Mouse (Mus musculus): ENCODE measurements around the gene Gm4131. TPM values are rescaled to one million over a fixed set of nuclear protein-coding genes. Genes with fewer than 3 reads are reported as not detected.
A peak's percentile ranks its signal among the peaks of the same experiment; 100 is the strongest.

Gene Gm4131
- polyA plus RNA-seq, 1 experiment from 2014 or later: 0.14 TPM

GRCm38 (mm10) chr14:62570299-62570698 is 3.6 kb upstream of the Gm4131 start:
- H3K27ac ChIP-seq: no peak overlapping the region
- no peaks in the 10 kb centered on the region for H3K36me3 ChIP-seq (ENCODE audit: poor library complexity, severe bottlenecking)
- no peak overlapping the region for H3K4me2 ChIP-seq
- H3K9me3 ChIP-seq (replicated peaks): no peaks in the 10 kb centered on the region
- no peak overlapping the region for H3K9ac ChIP-seq
- WGBS: 71% methylated on average over 4 of the region's 4 CpGs
- no peak overlapping the region for H3K4me3 ChIP-seq
- H3K4me1 ChIP-seq: peaks cover 15% of the 10 kb centered on the region
- H3K27me3 ChIP-seq: no peaks in the 10 kb centered on the region
- ATAC-seq: no peak

DNA sequence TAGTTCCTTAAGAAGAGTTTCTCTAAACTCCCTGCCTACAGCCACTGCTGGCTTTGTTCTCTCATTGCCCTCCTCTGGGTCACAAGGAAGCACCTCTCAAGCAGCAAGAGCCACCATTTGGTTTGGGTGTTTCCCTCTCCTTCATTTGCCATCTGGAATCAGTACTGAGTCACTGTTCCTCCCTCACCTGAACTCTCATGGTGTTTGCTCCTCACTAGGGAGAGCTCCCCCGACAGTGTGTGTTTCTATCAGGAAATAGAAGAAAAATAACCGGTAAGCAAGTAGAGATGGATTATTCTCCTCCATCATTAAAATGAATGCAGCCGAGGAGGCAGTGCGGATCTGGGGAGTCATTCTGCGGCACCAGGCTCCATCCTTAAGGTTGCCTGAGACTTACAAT is 2.7 kb upstream of the Gm4131 start:
- no peak for ATAC-seq
- Histone ChIP-seq H3K36me3 (ENCODE audit: poor library complexity, severe bottlenecking) (no peaks in the 10 kb centered on the region), H3K9ac (no peak overlapping the region), H3K27ac (no peak overlapping the region), H3K4me3 (no peak overlapping the region), H3K4me1 (peaks cover 10% of the 10 kb centered on the region), H3K9me3 (replicated peaks) (no peaks in the 10 kb centered on the region), H3K4me2 (no peak overlapping the region), H3K27me3 (no peaks in the 10 kb centered on the region)
- 90% methylated on average over 5 of the region's 5 CpGs for WGBS

- no peak overlapping the region for H3K27ac ChIP-seq
- WGBS: 50% methylated on average over 7 of the region's 7 CpGs
Observed at GRCm38 (mm10) chr14:62563679-62564078, 3.0 kb downstream of the Gm4131 start.

GRCm38 (mm10) chr14:62561875-62562748 is 4.6 kb downstream of the Gm4131 start:
- Histone ChIP-seq H3K4me1 (peaks cover 57% of the 10 kb centered on the region), H3K4me3 (no peak overlapping the region), H3K27me3 (no peaks in the 10 kb centered on the region), H3K9ac (peak overlapping the region; percentile 12; the same call in 1 of the 2 replicates), H3K27ac (peak overlapping the region; percentile 41), H3K4me2 (peak overlapping the region; percentile 41), H3K36me3 (ENCODE audit: poor library complexity, severe bottlenecking) (no peaks in the 10 kb centered on the region), H3K9me3 (replicated peaks) (no peaks in the 10 kb centered on the region)
- peak; percentile 90 for ATAC-seq
- WGBS: 25% methylated on average over 17 of the region's 17 CpGs

More at GRCm38 (mm10) chr14:62563679-62564078, 3.0 kb downstream of the Gm4131 start:
- no peaks in the 10 kb centered on the region for H3K27me3 ChIP-seq
- H3K4me2 ChIP-seq: no peak overlapping the region
- H3K9ac ChIP-seq: no peak overlapping the region
- no peak for ATAC-seq
- H3K36me3 ChIP-seq (ENCODE audit: poor library complexity, severe bottlenecking): no peaks in the 10 kb centered on the region
- H3K4me1 ChIP-seq: peaks cover 46% of the 10 kb centered on the region
- no peaks in the 10 kb centered on the region for H3K9me3 ChIP-seq (replicated peaks)
- H3K4me3 ChIP-seq: no peak overlapping the region

- peak overlapping the region; percentile 86 for H3K4me2 ChIP-seq
- WGBS: 83% methylated on average over 3 of the region's 3 CpGs
- no peak overlapping the region for H3K9ac ChIP-seq
- H3K4me1 ChIP-seq: peaks cover 54% of the 10 kb centered on the region
- no peak overlapping the region for H3K27ac ChIP-seq
- no peaks in the 10 kb centered on the region for H3K9me3 ChIP-seq (replicated peaks)
- H3K27me3 ChIP-seq: peaks cover 4% of the 10 kb centered on the region; the same call in 1 of the 2 replicates
- no peaks in the 10 kb centered on the region for H3K36me3 ChIP-seq (ENCODE audit: poor library complexity, severe bottlenecking)
- H3K4me3 ChIP-seq: peak overlapping the region; percentile 72; the same call in 1 of the 2 replicates
- no peak for ATAC-seq
Observed at GRCm38 (mm10) chr14:62557111-62557510, 9.6 kb downstream of the Gm4131 start.

DNA sequence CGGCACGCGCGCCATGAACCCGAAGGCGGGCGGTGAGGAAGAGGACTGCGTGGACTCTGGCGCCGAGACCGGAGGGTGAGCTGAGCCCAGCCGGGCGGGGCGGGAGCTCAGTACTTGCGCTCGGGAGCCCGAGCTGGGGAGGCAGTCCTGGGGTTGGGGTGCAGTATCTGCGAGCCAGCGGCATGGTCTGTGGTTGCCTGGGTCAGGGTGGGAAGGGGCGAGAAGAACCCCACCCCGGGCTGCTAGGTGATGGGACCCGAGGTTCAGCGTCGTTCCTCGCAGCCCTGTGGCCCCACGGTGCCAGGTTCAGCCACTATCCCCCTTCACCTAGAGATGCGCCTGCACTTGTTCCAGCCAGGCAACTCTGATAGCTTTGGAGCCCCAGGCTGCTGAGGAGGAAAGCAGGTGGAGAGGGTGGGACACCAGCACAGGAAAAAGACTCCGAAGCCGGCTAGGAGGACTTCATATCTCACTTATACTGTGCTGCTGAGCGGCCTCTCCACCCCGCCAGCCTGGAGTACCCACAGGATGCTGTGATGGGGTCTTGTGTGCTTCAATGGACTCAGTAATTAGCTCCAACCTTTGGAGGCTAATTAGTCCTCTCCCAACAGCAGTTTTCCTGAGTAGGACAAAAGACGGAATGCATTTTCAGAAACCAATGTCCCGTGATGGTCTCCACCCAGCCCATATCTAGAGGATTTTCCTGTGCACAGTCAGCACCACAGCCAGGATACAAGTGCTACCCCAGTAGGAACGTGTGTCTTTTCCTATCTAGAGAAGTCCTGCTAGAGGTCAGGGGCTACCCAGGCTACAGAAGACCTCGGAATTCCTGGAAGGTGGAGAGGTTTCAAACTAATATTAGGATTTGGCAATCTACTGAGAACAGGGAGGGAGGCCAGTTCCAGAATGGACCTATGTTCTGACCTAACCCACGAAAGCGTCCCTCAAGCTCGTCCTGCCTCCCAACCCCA is 10.6 kb downstream of the Gm4131 start:
- Histone ChIP-seq H3K4me2 (peak overlapping the region; percentile 86), H3K36me3 (ENCODE audit: poor library complexity, severe bottlenecking) (no peaks in the 10 kb centered on the region), H3K9ac (peak overlapping the region; percentile 82), H3K27ac (peak overlapping the region; percentile 59), H3K9me3 (replicated peaks) (no peaks in the 10 kb centered on the region), H3K4me3 (peak overlapping the region; percentile 72), H3K27me3 (peaks cover 4% of the 10 kb centered on the region; the same call in 1 of the 2 replicates), H3K4me1 (peaks cover 44% of the 10 kb centered on the region)
- ATAC-seq: peak; percentile 72
- 6% methylated on average over 34 of the region's 38 CpGs for WGBS

GRCm38 (mm10) chr14:62555309-62555829 is 11.4 kb downstream of the Gm4131 start, which contains the start of gene Fam124a:
Fam124a (plus strand) TSS chr14:62555737.
- Histone ChIP-seq H3K27ac (peak within 1 kb of the TSS; percentile 59), H3K4me1 (peaks cover 37% of the 10 kb centered on the region), H3K9me3 (replicated peaks) (no peaks in the 10 kb centered on the region), H3K4me2 (peak within 1 kb of the TSS; percentile 86), H3K9ac (peak within 1 kb of the TSS; percentile 82), H3K4me3 (peak within 1 kb of the TSS; percentile 72), H3K36me3 (ENCODE audit: poor library complexity, severe bottlenecking) (no peaks in the 10 kb centered on the region), H3K27me3 (peaks cover 4% of the 10 kb centered on the region; the same call in 1 of the 2 replicates)
- WGBS: under 1% methylated on average over 51 of the region's 51 CpGs
- ATAC-seq: peak; percentile 93

- H3K4me2 ChIP-seq: no peak overlapping the region
- peaks cover 4% of the 10 kb centered on the region; the same call in 1 of the 2 replicates for H3K27me3 ChIP-seq
- no peak overlapping the region for H3K4me3 ChIP-seq
- no peak overlapping the region for H3K9ac ChIP-seq
- WGBS: 75% methylated on average over 5 of the region's 5 CpGs
- H3K4me1 ChIP-seq: peaks cover 27% of the 10 kb centered on the region
- H3K36me3 ChIP-seq (ENCODE audit: poor library complexity, severe bottlenecking): no peaks in the 10 kb centered on the region
- ATAC-seq: no peak
- no peaks in the 10 kb centered on the region for H3K9me3 ChIP-seq (replicated peaks)
- H3K27ac ChIP-seq: no peak overlapping the region
Observed at GRCm38 (mm10) chr14:62553786-62554185, 12.9 kb downstream of the Gm4131 start.

DNA sequence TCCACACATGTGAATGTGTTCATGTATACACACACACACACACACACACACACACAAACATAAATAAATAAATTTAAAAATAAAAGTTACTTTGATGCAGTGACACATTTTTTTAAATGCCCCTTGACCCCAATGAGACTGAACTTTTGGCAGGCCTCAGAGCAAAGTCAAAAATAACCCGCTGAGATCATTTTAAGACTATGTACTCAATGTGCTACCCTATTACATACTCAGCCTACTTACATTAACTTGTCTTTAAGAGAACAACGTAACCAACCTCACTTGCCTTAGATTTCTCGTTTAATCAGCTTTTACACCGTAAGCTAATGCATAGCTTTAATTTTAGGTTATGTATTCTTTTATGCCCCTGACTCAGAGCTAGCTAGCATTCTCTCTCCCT is 13.9 kb downstream of the Gm4131 start:
- no peak for ATAC-seq
- Histone ChIP-seq H3K27me3 (peaks cover 4% of the 10 kb centered on the region; the same call in 1 of the 2 replicates), H3K4me1 (peaks cover 22% of the 10 kb centered on the region), H3K36me3 (ENCODE audit: poor library complexity, severe bottlenecking) (no peaks in the 10 kb centered on the region), H3K4me3 (no peak overlapping the region), H3K4me2 (no peak overlapping the region), H3K9ac (no peak overlapping the region), H3K9me3 (replicated peaks) (no peaks in the 10 kb centered on the region), H3K27ac (no peak overlapping the region)
- 92% methylated on average over 4 of the region's 4 CpGs for WGBS

GRCm38 (mm10) chr14:62550121-62550520 is 16.6 kb downstream of the Gm4131 start:
- ATAC-seq: no peak
- Histone ChIP-seq H3K9me3 (replicated peaks) (no peaks in the 10 kb centered on the region), H3K4me1 (peaks cover 4% of the 10 kb centered on the region; the same call in 1 of the 2 replicates), H3K27ac (no peak overlapping the region), H3K4me3 (no peak overlapping the region), H3K4me2 (no peak overlapping the region), H3K36me3 (ENCODE audit: poor library complexity, severe bottlenecking) (no peaks in the 10 kb centered on the region), H3K27me3 (peaks cover 4% of the 10 kb centered on the region; the same call in 1 of the 2 replicates), H3K9ac (no peak overlapping the region)
- 61% methylated on average over 4 of the region's 4 CpGs for WGBS

DNA sequence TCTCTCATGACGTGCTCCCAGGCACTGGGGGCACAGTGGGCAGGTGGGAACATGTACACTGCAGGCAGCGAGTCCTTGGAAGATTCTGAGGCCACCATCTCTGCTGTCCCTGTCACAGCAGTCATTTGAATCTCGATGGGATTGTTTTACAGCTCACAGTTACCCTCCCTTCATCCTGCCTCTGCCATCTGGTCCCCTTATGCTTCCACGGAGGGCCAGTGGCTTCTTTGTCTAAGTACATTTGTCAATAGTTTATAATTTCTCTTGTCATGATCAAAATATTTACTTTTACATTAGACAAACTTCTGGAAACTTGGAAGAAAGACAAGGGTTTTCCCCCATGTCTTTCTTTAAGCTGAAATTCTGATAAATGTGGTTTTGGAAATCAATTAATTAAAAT is 20.0 kb downstream of the Gm4131 start:
- 64% methylated on average over 4 of the region's 4 CpGs for WGBS
- H3K4me1 ChIP-seq: no peaks in the 10 kb centered on the region
- ATAC-seq: no peak
- no peaks in the 10 kb centered on the region for H3K27me3 ChIP-seq
- H3K9me3 ChIP-seq (replicated peaks): no peaks in the 10 kb centered on the region
- H3K36me3 ChIP-seq (ENCODE audit: poor library complexity, severe bottlenecking): no peaks in the 10 kb centered on the region
- no peak overlapping the region for H3K27ac ChIP-seq
- no peak overlapping the region for H3K9ac ChIP-seq
- H3K4me3 ChIP-seq: no peak overlapping the region
- no peak overlapping the region for H3K4me2 ChIP-seq
